Mouse (Mus musculus): ENCODE results near the gene Hoxa3. TPM values are rescaled to one million over a fixed set of nuclear protein-coding genes. Genes with fewer than 3 reads are reported as not detected.

The Hoxa3 gene
- polyA plus RNA-seq, 1 experiment from 2014 or later = 2.8 TPM

DNA sequence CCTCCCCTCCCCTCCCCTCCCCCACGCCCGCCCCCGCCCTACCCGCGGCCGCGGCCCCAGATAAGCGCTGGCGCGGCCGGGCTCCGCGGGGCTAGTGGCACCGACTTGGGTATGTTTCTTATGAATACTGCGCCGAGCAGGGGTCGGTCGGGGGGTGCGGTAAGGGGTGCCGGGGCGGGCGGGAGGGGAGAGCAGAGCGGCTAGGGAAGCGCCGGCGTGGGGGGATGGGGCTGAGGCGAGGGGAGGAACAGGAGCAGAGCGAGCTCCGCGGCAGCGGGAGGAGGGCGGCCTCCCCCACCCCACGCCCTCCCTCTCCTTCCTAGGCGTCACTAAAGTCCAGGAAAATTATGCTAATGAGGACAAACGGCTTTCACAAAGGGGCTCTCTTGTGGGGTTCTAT is 37.3 kb downstream of the Hoxa3 start:
- H3K27ac ChIP-seq (replicated peaks; ENCODE audit: low read depth, low read length) = no peak overlapping the region; the same call in 1 of the 2 replicates
- peak overlapping the region; percentile 57 for H3K9ac ChIP-seq (ENCODE audit: low read depth, low read length)
- H3K36me3 ChIP-seq (ENCODE audit: control insufficient read depth, insufficient read depth, low read length) = no peaks in the 10 kb centered on the region
- peak overlapping the region; percentile 30 for H3K4me3 ChIP-seq (ENCODE audit: low read depth, low read length)
- WGBS = 0% methylated on average over 13 of the region's 35 CpGs
- H3K27me3 ChIP-seq (replicated peaks; ENCODE audit: control insufficient read depth, insufficient read depth, low read length) = peaks cover 98% of the 10 kb centered on the region
- no peaks in the 10 kb centered on the region for H3K4me1 ChIP-seq (ENCODE audit: control insufficient read depth, insufficient read depth, low read length)
- DNase-seq (ENCODE audit: low spot score) (no peak), ATAC-seq (ENCODE audit: low read depth) (0 out of 2 replicates have a peak, but pooled peaks have one; percentile 14)
- H3K9me3 ChIP-seq (ENCODE audit: control insufficient read depth, low read length) = no peaks in the 10 kb centered on the region
- H3K4me2 ChIP-seq (ENCODE audit: low read depth, low read length) = peak overlapping the region; percentile 36

DNA sequence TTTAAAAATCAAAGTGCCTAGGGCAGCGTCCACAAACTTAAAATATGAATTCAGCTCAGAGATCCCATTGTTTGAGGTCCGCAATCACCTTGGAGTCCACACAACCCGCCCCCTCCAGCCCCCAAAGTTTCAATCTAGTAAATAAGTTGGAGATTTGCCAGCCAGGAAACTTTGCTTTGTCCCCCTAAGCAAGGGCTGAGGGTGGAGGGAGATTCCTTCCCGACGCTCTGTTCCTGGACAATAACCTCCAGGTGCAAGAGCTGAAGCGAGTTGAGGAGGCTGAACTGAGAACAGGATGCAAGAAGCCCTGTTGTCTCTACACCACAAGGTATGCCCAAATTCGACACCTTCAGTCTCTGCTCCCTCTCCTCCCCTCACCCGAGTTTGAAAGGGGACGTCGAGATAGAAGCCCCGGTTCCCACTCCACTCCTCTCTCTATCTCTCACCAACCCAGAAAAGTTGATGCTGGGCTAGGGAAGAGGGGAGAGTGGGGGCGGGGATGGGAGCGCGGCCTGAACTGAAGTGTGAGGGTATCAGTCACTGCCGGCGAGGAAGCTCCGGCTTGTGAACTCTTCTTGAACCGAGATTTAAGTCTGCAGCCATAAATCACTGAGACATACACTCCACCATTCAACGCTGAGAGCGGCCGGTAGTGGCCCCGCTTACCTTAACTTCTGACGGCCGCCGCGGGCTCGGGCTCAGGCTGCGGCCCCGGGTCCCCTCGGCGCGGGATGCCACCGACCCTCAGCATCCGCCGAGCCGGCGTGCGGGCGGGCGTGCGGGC is 38.0 kb downstream of the Hoxa3 start:
- WGBS = 2% methylated on average over 22 of the region's 41 CpGs
- DNase-seq (ENCODE audit: low spot score) (no peak), ATAC-seq (ENCODE audit: low read depth) (peak; percentile 20; the same call in 1 of the 2 replicates)
- peak overlapping the region; percentile 30 for H3K4me3 ChIP-seq (ENCODE audit: low read depth, low read length)
- peak overlapping the region; percentile 57 for H3K9ac ChIP-seq (ENCODE audit: low read depth, low read length)
- no peaks in the 10 kb centered on the region for H3K9me3 ChIP-seq (ENCODE audit: control insufficient read depth, low read length)
- H3K27ac ChIP-seq (replicated peaks; ENCODE audit: low read depth, low read length) = no peak overlapping the region; the same call in 1 of the 2 replicates
- H3K36me3 ChIP-seq (ENCODE audit: control insufficient read depth, insufficient read depth, low read length) = no peaks in the 10 kb centered on the region
- H3K4me2 ChIP-seq (ENCODE audit: low read depth, low read length) = peak overlapping the region; percentile 36
- H3K27me3 ChIP-seq (replicated peaks; ENCODE audit: control insufficient read depth, insufficient read depth, low read length) = peaks cover 99% of the 10 kb centered on the region
- no peaks in the 10 kb centered on the region for H3K4me1 ChIP-seq (ENCODE audit: control insufficient read depth, insufficient read depth, low read length)

DNA sequence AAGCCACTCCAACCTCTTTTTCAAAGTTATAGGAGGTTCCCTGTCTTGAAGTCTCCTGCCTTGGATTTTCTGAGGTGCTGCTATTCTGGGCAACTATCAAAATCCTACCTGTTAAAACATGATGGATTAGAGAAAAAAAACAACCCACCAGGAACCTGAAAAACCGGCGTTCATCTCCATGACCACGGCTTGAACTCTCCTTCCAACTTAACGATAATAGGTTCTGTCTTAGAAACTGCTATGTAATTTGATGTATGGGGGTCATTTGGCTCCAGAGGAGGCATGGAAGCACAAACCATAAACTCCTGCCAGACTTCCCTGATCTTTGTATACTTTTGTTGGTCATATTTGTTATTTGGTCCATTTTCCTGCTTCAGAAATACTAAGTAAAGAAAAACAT is 39.5 kb downstream of the Hoxa3 start:
- Histone ChIP-seq H3K4me2 (ENCODE audit: low read depth, low read length) (peak overlapping the region; percentile 50; the same call in 1 of the 2 replicates), H3K36me3 (ENCODE audit: control insufficient read depth, insufficient read depth, low read length) (no peaks in the 10 kb centered on the region), H3K27me3 (replicated peaks; ENCODE audit: control insufficient read depth, insufficient read depth, low read length) (peaks cover 94% of the 10 kb centered on the region), H3K4me3 (ENCODE audit: low read depth, low read length) (no peak overlapping the region), H3K27ac (replicated peaks; ENCODE audit: low read depth, low read length) (no peak overlapping the region), H3K9ac (ENCODE audit: low read depth, low read length) (no peak overlapping the region), H3K9me3 (ENCODE audit: control insufficient read depth, low read length) (no peaks in the 10 kb centered on the region), H3K4me1 (ENCODE audit: control insufficient read depth, insufficient read depth, low read length) (no peaks in the 10 kb centered on the region)
- no peak for DNase-seq (ENCODE audit: low spot score)
- no peak for ATAC-seq (ENCODE audit: low read depth)
- WGBS = 5% methylated on average over 4 of the region's 4 CpGs

DNA sequence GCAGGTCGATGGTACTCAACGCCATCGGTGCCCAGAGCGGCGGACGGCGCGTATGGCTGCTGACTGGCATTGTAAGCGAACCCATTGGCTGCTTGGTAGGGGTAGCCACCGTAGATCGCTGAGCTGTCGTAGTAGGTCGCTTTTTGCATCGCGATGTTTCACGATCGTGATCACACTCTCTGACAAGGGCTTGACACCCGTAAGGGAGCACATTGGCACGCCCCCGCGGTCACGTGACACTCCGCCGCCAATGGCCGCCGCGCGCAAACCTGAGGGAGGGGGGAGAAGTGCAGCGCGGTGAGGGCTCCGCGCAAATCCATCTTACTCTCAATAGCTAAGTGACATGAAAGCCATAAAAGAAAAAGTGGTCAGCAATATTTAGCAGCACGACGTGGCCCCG is 40.6 kb downstream of the Hoxa3 start:
- Histone ChIP-seq H3K9ac (ENCODE audit: low read depth, low read length) (peak overlapping the region; percentile 49; the same call in 1 of the 2 replicates), H3K4me2 (ENCODE audit: low read depth, low read length) (peak overlapping the region; percentile 50), H3K4me1 (ENCODE audit: control insufficient read depth, insufficient read depth, low read length) (no peaks in the 10 kb centered on the region), H3K4me3 (ENCODE audit: low read depth, low read length) (peak overlapping the region; percentile 28), H3K27ac (replicated peaks; ENCODE audit: low read depth, low read length) (no peak overlapping the region; the same call in 1 of the 2 replicates), H3K27me3 (replicated peaks; ENCODE audit: control insufficient read depth, insufficient read depth, low read length) (peaks cover 95% of the 10 kb centered on the region), H3K36me3 (ENCODE audit: control insufficient read depth, insufficient read depth, low read length) (no peaks in the 10 kb centered on the region), H3K9me3 (ENCODE audit: control insufficient read depth, low read length) (no peaks in the 10 kb centered on the region)
- ATAC-seq (ENCODE audit: low read depth) = peak; percentile 63; the same call in 1 of the 2 replicates
- WGBS = under 1% methylated on average over 34 of the region's 35 CpGs
- DNase-seq (ENCODE audit: low spot score) = peak; percentile 72

DNA sequence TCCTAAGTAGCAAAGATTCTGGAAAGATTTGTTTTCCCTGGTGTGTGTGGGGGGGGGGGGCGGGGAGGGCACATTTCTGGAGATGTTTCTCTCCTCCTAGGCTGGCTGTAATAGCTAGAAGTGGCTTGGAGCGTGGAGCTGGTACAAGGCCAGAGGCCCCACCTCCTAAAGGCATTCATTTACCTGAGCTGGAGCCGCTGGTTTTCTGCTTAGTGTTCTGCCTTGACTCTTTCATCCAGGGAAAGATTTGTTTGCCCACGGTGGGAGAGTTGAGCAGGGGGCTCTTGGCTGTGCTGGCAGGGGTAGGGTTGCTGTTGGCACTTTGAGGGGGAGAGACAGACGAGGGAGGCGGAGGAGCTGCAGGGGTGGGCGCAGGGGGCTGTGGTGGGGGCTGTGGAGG is 41.2 kb downstream of the Hoxa3 start:
- Histone ChIP-seq H3K9ac (ENCODE audit: low read depth, low read length) (peak overlapping the region; percentile 49; the same call in 1 of the 2 replicates), H3K4me3 (ENCODE audit: low read depth, low read length) (peak overlapping the region; percentile 28), H3K27ac (replicated peaks; ENCODE audit: low read depth, low read length) (no peak overlapping the region; the same call in 1 of the 2 replicates), H3K4me2 (ENCODE audit: low read depth, low read length) (peak overlapping the region; percentile 50), H3K36me3 (ENCODE audit: control insufficient read depth, insufficient read depth, low read length) (no peaks in the 10 kb centered on the region), H3K4me1 (ENCODE audit: control insufficient read depth, insufficient read depth, low read length) (no peaks in the 10 kb centered on the region), H3K27me3 (replicated peaks; ENCODE audit: control insufficient read depth, insufficient read depth, low read length) (peaks cover 95% of the 10 kb centered on the region), H3K9me3 (ENCODE audit: control insufficient read depth, low read length) (no peaks in the 10 kb centered on the region)
- DNase-seq (ENCODE audit: low spot score) = no peak
- no peak for ATAC-seq (ENCODE audit: low read depth)
- 7% methylated on average over 3 of the region's 7 CpGs for WGBS

DNA sequence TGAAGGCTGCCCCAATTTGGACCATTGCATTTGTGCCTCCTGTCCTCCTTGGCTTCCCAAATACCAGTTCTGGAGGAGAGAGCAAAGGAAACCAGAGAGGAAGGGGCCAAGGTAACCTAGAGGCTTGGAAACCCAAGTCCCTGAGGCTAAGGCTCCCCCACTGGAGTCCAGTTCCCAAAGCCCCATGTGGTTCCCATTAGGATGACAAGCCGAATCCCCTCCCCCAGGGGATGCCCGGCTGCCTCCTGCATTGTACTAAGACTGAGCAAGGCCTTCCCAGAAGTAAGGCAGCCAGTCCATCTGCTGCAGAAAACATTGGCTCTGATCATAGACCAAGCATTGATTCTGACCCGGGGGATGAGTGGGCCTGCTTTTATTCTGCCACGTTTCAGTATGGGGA is 41.8 kb downstream of the Hoxa3 start:
- H3K27me3 ChIP-seq (replicated peaks; ENCODE audit: control insufficient read depth, insufficient read depth, low read length) = peaks cover 95% of the 10 kb centered on the region

DNA sequence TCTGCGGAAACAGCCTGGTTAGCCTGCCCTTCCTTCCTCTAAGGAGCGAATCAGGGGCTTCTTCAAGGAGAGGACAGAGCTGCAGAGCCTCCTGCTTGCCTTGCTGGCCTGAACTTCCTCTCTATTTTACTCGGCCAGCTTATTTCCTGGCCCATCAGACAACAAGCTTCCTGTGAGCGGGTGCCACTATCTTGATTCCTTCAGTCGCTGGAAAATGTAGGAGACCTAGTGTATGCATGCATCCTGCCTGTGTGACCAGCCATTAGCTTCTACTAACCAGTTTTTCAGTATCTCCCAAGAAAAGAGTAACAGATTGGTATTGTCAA is 42.3 kb downstream of the Hoxa3 start:
- Histone ChIP-seq H3K27me3 (replicated peaks; ENCODE audit: control insufficient read depth, insufficient read depth, low read length) (peaks cover 95% of the 10 kb centered on the region), H3K27ac (replicated peaks; ENCODE audit: low read depth, low read length) (peak overlapping the region; percentile 33; the same call in 1 of the 2 replicates), H3K9me3 (ENCODE audit: control insufficient read depth, low read length) (no peaks in the 10 kb centered on the region), H3K36me3 (ENCODE audit: control insufficient read depth, insufficient read depth, low read length) (no peaks in the 10 kb centered on the region), H3K4me1 (ENCODE audit: control insufficient read depth, insufficient read depth, low read length) (no peaks in the 10 kb centered on the region), H3K4me3 (ENCODE audit: low read depth, low read length) (no peak overlapping the region), H3K4me2 (ENCODE audit: low read depth, low read length) (peak overlapping the region; percentile 99; the same call in 1 of the 2 replicates), H3K9ac (ENCODE audit: low read depth, low read length) (0 out of 2 replicates have a peak overlapping the region, but pooled peaks have one; percentile 26)
- 13% methylated on average over 5 of the region's 5 CpGs for WGBS
- DNase-seq (ENCODE audit: low spot score) (no peak), ATAC-seq (ENCODE audit: low read depth) (no peak)

More for the DNA sequence above, 41.8 kb downstream of the Hoxa3 start:
- DNase-seq (ENCODE audit: low spot score) (no peak), ATAC-seq (ENCODE audit: low read depth) (no peak)
- Histone ChIP-seq H3K9ac (ENCODE audit: low read depth, low read length) (no peak overlapping the region), H3K4me1 (ENCODE audit: control insufficient read depth, insufficient read depth, low read length) (no peaks in the 10 kb centered on the region), H3K4me2 (ENCODE audit: low read depth, low read length) (peak overlapping the region; percentile 99; the same call in 1 of the 2 replicates), H3K36me3 (ENCODE audit: control insufficient read depth, insufficient read depth, low read length) (no peaks in the 10 kb centered on the region), H3K9me3 (ENCODE audit: control insufficient read depth, low read length) (no peaks in the 10 kb centered on the region), H3K27ac (replicated peaks; ENCODE audit: low read depth, low read length) (no peak overlapping the region), H3K4me3 (ENCODE audit: low read depth, low read length) (no peak overlapping the region)
- 8% methylated on average over 4 of the region's 4 CpGs for WGBS

DNA sequence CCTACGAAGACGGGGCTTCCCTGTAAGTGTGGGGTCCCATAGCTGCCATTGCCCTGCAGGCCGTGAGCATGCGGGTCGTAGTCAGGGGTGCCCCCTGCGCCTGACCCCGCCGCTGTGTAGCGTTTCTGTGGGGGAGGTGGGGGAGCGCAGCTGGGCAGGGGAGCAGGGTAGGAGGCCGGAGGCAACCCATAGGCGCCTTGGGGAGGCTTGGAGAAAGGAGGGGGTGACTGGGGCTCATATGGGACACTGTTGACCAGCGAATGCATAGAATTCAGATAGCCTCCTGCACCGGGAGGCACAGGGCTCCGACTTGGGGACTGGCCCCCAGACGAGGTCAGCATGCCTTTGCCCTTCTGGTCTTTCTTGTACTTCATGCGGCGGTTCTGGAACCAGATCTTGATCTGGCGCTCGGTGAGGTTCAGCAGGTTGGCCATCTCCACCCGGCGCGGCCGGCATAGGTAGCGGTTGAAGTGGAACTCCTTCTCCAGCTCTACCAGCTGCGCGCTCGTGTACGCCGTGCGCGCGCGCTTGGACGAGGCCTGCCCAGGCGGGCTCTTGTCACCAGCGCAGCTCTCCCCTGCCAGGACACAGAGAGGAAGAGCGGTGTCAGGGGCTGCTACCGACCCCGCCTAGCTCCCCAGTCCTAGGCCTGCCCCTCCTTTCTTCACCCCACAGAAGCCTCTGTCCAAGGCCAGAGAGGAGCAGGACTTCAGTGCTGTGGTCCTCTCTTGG is 42.8 kb downstream of the Hoxa3 start:
- Histone ChIP-seq H3K9me3 (ENCODE audit: control insufficient read depth, low read length) (no peaks in the 10 kb centered on the region), H3K9ac (ENCODE audit: low read depth, low read length) (peak overlapping the region; percentile 40; the same call in 1 of the 2 replicates), H3K4me3 (ENCODE audit: low read depth, low read length) (peak overlapping the region; percentile 17; the same call in 1 of the 2 replicates)

More for the DNA sequence above, 42.8 kb downstream of the Hoxa3 start:
- DNase-seq (ENCODE audit: low spot score) (no peak), ATAC-seq (ENCODE audit: low read depth) (no peak)
- H3K4me2 ChIP-seq (ENCODE audit: low read depth, low read length) = peak overlapping the region; percentile 99; the same call in 1 of the 2 replicates
- H3K36me3 ChIP-seq (ENCODE audit: control insufficient read depth, insufficient read depth, low read length) = no peaks in the 10 kb centered on the region
- H3K4me1 ChIP-seq (ENCODE audit: control insufficient read depth, insufficient read depth, low read length) = no peaks in the 10 kb centered on the region
- H3K27me3 ChIP-seq (replicated peaks; ENCODE audit: control insufficient read depth, insufficient read depth, low read length) = peaks cover 95% of the 10 kb centered on the region
- peak overlapping the region; percentile 33; the same call in 1 of the 2 replicates for H3K27ac ChIP-seq (replicated peaks; ENCODE audit: low read depth, low read length)
- 4% methylated on average over 33 of the region's 40 CpGs for WGBS
